Mouse (Mus musculus): Measurements from ENCODE around the gene Emsy.
A peak's percentile ranks its signal among the peaks of the same experiment; 100 is the strongest.

Emsy gene

DNA sequence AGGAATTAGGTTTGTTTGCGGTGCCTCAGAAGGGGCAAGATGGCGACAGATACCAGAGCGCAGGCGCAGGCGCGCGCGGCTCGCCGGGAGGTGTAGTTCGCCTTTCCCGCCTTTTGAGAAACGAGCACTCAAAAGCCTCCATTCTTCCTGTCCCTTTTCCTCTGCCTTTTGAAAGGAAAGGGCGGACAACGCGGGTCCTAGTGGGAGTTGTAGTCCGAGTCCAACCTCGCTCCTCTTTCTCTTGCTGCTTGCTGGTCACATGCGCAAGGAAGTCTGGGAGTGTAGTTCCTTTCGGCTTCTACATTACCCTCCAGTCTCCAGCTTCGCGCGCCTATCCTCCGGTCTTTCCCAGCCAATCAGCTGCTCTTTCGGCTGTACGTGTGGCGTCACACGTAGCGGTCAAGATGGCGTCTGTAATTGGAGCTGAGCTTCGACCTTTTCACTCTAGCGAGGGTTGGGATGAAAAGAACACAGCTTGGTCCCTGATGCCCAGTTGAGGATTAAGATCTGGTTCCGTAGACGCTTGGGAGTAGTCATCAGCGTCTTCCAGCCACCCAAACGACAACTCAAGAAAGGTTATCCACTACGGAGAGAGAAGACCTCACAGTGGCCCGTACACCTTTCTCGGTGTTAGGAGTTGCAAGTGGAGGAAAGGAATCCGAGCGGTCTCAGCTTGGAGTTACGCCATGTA, at the start of gene Emsy:
Emsy (minus strand) TSS at position 253 of the 691 bp plus-strand sequence.
- DNase-seq (ENCODE audit: low read depth, low spot score): peak; percentile 91

DNA sequence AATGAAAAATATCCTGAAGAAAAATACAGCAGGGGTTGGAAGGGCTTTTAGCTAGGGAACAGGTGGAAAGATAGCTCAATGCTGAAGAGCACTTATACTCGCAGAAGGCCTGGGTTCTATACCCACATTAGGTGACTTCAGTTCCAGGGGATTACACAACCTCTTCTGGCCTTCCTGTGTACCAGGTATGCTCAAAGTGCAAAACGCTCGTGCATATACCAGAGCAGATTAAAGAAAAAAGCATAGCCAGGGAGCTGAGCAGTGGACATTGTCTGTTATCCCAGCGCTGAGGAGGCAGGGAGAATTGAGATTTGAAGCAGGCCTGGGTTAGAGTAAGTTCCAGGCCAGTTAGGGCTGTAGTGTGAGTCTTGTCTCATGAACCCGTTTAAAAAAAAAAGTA, 47.7 kb upstream of the Emsy start:
- DNase-seq (ENCODE audit: low read depth, low spot score): no peak

DNA sequence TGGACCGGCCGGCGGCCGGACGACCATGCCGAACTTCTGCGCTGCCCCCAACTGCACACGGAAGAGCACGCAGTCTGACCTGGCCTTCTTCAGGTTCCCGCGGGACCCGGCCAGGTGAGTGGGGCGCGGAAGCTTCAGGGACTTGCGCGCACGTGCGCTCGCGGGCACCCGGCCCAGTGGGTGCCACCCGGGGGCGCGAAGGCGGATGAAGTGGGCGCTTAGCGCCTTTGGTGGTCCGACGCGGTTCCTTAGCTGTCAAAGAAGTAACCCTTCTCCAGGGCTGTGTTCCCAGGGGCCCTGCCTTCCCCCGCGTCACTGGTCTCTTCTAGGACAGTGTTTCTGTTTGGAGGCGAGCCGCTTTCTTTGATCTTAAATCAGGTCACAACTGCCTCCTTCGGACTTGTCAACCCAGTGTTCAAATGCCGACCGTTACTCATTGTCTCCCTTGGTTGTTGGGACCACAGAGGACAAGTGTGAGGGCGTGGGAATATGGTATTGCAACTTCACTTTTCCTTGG, 46.8 kb upstream of the Emsy start:
- DNase-seq (ENCODE audit: low read depth, low spot score): no peak

DNA sequence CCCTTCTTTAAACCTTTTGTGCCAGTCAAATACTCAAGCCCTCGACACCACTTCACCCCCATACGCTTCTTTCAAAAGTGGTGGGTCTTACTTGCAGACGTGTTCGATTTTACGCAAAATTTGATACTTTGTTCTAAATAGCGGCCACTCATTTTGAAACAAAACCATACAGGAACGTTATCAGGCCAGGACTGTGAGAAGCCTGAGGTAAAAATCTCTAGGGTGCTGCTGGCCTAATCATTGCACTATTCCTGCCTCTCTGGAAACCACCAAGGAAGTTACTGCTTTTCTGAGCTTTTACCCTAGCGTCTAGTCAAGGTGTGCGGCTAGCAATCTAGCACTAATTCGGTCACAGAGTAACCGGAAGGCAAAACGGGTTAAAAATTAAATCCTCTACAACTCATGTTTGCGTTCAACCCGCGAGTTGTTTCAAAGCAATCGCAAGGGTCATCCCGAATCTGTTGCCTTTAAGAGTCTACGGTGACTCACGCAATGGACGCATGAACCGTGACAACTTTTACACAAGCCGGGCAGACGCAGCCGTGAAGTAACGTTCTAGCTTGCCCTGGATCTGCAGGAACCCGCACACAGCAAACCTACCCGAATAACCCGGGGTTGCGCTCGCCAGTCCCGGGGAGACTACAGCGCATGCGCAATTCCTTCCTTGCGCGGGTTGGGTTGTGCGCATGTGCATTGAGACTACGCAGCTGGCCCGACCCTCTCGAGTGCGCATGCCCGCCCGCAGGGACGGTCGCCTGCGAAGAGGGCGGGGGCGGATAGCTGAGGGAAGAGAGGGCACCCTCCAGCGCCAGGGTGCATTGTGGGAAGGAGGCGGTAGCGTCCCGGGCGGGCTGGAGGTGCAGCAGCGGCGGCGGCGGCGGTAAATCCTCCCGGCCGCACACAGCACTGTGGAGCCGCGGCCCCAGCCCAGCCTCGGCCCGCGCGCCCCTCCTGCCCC, 46.0 kb upstream of the Emsy start, which contains the start of gene Thap12:
Thap12 (plus strand) TSS at position 821 of the 958 bp plus-strand sequence.
- DNase-seq (ENCODE audit: low read depth, low spot score): peak; percentile 99

DNA sequence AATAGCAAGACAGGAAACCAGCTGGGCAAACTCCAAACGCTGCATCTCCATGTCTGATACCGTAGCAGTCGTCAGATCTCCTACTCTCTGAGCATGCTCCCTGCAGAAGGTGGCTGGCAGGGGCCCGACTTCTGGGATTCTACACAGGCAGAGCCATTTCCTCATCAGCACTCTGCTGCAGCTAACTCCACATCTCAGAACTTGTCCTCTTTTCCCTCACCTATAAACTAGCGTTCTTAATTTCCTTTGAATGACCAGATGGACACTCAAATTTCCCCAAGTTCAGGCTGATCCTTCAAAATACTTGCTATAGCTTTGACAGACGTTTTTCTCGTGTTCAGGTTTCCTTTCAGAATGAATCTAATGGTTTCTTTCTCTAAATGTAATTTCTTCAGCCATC, 45.2 kb upstream of the Emsy start:
- no peak for DNase-seq (ENCODE audit: low read depth, low spot score)

GRCm38 (mm10) chr7:98698590-98698989, 42.0 kb upstream of the Emsy start:
- no peak for DNase-seq (ENCODE audit: low read depth, low spot score)

- DNase-seq (ENCODE audit: low read depth, low spot score): no peak
These were observed 41.5 kb upstream of the Emsy start for GRCm38 (mm10) chr7:98698041-98698440.

DNA sequence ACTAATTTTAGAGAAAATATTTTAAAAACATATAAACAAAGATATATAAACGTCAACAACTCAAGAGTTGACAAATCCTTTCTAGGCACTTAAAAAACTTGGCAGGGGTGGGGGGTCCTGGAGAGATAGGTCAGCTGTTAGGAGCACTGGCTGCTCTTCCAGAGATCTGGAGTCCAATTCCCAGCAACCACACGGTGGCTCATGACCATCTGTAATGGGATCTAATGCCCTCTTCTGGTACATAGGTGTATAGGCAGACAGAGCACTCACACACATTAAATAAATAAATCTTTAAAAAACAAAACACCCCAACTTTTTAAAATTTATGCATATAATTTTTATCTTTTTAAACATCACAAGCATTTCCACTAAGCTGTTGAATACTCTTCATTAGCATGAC, 40.9 kb upstream of the Emsy start:
- DNase-seq (ENCODE audit: low read depth, low spot score): no peak

- no peak for DNase-seq (ENCODE audit: low read depth, low spot score)
These were observed 37.5 kb upstream of the Emsy start for GRCm38 (mm10) chr7:98694046-98694445.

DNA sequence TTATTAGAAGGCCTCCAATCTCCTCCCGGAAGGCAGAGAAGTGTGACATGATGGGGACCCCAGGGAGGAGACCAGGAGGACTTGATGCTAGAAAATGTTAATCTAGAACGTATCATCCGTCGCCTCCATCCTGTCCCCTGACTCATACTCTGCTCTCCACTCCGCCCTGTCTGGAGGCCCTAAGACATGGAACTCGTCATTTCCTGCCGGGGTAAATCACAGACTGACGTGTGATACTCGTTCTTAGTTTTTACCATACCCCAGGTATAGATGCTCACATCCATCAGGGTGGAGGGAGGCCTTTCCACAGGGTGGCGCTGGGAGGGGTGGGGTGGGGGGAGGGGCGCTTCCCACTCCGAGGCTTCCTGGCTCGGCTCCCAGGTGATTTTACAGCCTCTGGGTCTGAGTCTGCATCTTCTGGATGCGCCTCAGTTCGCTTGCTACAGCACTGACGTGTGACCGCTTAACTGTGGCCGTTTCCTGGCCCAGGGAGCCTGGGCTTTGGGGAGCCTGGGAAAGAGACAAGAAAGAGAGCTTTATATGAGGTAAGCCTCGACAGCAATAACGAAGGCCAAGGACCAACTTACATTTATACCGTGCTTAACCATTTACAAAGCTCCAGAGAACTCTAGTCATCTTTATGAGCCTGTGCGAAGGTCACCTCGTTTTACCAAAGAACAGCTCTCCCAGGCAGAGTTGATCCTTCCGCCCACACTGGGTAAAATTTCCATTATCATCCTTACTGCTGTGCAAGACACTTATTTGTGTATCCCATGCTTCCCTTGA, 36.4 kb upstream of the Emsy start:
- DNase-seq (ENCODE audit: low read depth, low spot score): no peak

- no peak for DNase-seq (ENCODE audit: low read depth, low spot score)
These were observed 34.2 kb upstream of the Emsy start for GRCm38 (mm10) chr7:98690831-98691230.

DNA sequence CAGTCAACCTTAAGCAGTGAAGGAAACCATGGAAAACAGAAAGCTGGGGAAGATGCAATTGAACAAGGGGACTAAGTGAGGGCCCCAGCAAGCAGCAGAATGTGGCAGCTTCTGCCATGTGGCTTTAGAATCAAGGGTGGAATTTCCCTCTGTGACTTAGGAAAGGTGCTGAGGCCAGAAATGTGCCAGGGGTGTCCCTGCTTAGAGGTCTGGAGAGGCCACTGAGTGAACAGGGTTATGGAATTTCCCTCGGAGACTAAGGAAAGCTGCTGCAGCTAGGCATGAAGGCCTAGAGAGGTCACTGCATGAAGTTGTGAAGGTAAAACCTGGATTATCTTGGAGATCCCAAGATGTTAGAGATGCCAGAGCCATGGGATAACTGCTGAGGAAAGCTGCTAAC, 33.5 kb upstream of the Emsy start:
- no peak for DNase-seq (ENCODE audit: low read depth, low spot score)

GRCm38 (mm10) chr7:98685895-98686294, 29.3 kb upstream of the Emsy start:
- DNase-seq (ENCODE audit: low read depth, low spot score): no peak

DNA sequence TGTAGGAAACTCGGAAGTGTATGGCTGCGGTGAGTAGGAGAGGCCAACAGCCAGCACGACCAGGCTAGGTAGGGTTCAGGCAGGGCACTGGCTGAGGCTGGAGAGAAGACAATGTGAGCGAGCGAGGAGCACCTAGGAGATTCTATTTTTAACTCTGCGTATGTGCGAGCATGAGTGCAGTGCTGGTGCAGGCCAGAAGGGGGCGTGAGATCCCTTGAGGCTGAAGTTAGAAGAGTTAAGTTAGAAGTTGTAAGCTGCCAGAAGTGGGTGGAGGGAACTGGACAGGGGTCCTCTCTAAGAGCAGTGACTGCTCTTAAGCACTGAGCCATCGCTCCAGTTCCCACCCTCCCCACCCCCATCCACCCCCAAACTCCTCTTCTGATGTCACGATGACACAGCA, 26.2 kb upstream of the Emsy start:
- DNase-seq (ENCODE audit: low read depth, low spot score): no peak

DNA sequence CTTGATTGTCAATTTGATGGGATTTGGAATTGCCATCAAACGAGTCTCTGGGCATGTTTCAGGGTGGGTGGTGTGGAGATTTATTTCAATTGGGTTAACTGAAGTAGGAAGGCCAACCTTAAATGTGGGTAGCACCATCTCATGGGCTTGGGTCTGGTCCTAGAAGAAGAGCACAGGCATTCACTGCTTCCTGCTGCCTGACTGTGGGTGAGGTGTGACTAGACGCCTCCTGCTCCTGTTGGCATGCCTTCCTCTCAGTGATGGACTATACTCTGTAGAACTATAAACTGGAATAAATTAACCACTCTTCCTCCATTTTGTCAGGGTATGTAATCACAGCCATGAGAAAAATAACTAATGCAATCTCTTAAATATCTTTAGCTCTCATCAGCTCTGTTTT, 24.1 kb upstream of the Emsy start:
- DNase-seq (ENCODE audit: low read depth, low spot score): no peak

DNA sequence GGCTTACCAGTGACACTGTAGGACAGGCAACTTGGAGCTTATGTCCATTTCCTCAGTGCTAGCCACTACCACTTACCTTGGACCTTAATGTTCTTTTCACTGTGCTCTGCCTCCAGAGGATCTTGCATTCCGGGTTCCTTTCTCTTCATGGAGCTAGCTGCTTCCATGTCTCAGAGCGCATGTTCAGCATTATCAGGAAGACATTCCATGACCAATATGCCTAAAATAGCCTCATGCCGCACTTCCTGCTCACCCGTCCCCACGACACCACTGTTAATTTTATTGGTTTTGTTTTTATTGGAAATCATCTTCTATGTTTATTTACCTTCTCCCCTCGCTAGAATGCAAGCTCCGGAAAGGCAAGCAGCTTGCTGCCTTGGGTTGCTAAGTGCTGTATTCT, 21.9 kb upstream of the Emsy start:
- no peak for DNase-seq (ENCODE audit: low read depth, low spot score)

DNA sequence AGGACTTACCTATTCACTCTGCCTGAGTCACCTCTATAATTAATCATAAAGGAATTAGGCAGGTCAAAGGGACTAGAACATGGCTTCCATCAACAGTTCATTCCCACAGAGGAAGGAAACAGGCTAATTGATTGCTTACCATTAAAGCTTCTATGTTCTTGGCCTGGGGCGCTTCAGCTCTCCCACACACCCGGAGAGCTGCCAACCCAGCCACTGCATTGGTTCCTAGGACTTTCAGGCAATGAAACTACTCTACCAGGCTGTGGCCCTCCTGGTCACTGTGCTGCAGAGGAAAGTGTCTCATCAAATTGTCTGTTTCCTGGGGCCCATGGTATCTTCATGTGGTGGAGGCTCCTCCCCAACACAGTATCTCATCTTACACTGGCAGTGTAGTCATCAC, 20.9 kb upstream of the Emsy start:
- DNase-seq (ENCODE audit: low read depth, low spot score): no peak

GRCm38 (mm10) chr7:98674344-98674743, 17.8 kb upstream of the Emsy start:
- no peak for DNase-seq (ENCODE audit: low read depth, low spot score)

GRCm38 (mm10) chr7:98672241-98672955, 15.8 kb upstream of the Emsy start:
- no peak for DNase-seq (ENCODE audit: low read depth, low spot score)

DNA sequence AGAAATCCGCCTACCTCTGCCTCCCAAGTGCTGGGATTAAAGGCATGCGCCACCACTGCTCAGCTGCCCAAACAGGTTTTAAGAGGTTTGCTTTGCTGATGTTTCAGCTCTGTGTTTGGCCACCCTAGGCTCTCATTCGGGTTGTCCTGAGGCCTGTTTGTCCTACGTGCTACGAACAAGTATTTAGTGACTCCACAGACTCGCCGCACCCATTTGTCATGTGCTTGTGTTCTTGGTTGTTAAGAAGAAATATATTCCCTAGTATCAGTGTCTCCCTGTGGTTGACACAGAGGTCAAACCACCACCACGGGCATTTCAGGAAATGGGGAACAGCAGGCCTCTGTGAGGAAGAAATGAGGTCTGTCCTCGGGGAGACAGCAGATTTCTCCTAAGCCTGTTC, 14.8 kb upstream of the Emsy start:
- no peak for DNase-seq (ENCODE audit: low read depth, low spot score)

GRCm38 (mm10) chr7:98670831-98671230, 14.2 kb upstream of the Emsy start:
- no peak for DNase-seq (ENCODE audit: low read depth, low spot score)

Data from retina, adult 2 months (tissue).